Mouse (Mus musculus): ENCODE results near the gene Gm20662.

Gm20662 gene

GRCm38 (mm10) chr9:108069007-108069406 lies 72.9 kb downstream of the Gm20662 start:
- POLR2A ChIA-PET = interaction anchor here in 2 of 4 experiments (0.7 to 3.3 kb wide), 5 partner anchors 9 to 26 kb away, joined by 3 to 12 read pairs (median 5); partner anchors contain the start of genes Amigo3 (in 2 of the 2) and Apeh (in 1 of the 2)

GRCm38 (mm10) chr9:108069529-108069928 lies 73.4 kb downstream of the Gm20662 start:
- CTCF ChIA-PET = interaction anchor here in 3 of 4 experiments (0.7 to 8.6 kb wide), 6 partner anchors 91 to 176 kb away, joined by 3 to 101 read pairs (median 18); partner anchors contain the start of gene Mst1r (in 1 of the 3)
- POLR2A ChIA-PET = interaction anchor here in 1 of 4 experiments (1.2 to 2.4 kb wide), 2 partner anchors 9 to 25 kb away, joined by 4 to 10 read pairs; partner anchors contain the start of gene Apeh

More at GRCm38 (mm10) chr9:108069007-108069406, 72.9 kb downstream of the Gm20662 start:
- CTCF ChIA-PET = interaction anchor here (0.6 to 8.6 kb wide), 18 partner anchors 11 to 168 kb away, joined by 3 to 101 read pairs (median 10); partner anchors contain the start of genes Apeh (in 2 of the 4), Mst1 (in 1 of the 4) and Mst1r (in 1 of the 4)

GRCm38 (mm10) chr9:108071801-108072200 lies 75.7 kb downstream of the Gm20662 start:
- ChIA-PET POLR2A (interaction anchor here in 2 of 4 experiments (0.7 to 1.6 kb wide), 5 partner anchors 14 to 1289 kb away, joined by 3 to 4 read pairs (median 3); no protein-coding TSS in a partner anchor), CTCF (interaction anchor here in 3 of 4 experiments (0.6 to 1.0 kb wide), 3 partner anchors 65 to 170 kb away, joined by 4 to 8 read pairs (median 5); no protein-coding TSS in a partner anchor)

- CTCF ChIA-PET = interaction anchor here in 2 of 4 experiments (0.6 to 2.0 kb wide), 4 partner anchors 19 to 171 kb away, joined by 3 to 8 read pairs (median 4); partner anchors contain the start of genes Amigo3 (in 1 of the 2) and Apeh (in 1 of the 2)
- POLR2A ChIA-PET = interaction anchor here in 3 of 4 experiments (0.6 to 1.6 kb wide), 7 partner anchors 17 to 1290 kb away, joined by 3 to 5 read pairs (median 3); partner anchors contain the start of genes Amigo3 (in 1 of the 3) and Apeh (in 1 of the 3)
Measured at GRCm38 (mm10) chr9:108072481-108072924, 76.4 kb downstream of the Gm20662 start.

- POLR2A ChIA-PET = interaction anchor here in 2 of 4 experiments (0.6 to 1.6 kb wide), 4 partner anchors 20 to 138 kb away, joined by 3 to 5 read pairs (median 4); partner anchors contain the start of genes Amigo3 (in 1 of the 2) and Apeh (in 1 of the 2)
- CTCF ChIA-PET = interaction anchor here in 1 of 4 experiments (0.9 to 2.0 kb wide), 3 partner anchors 20 to 172 kb away, joined by 3 to 6 read pairs (median 3); partner anchors contain the start of genes Amigo3 and Apeh
Measured at GRCm38 (mm10) chr9:108073141-108073930, 77.2 kb downstream of the Gm20662 start.

- ChIA-PET POLR2A (interaction anchor here in 3 of 4 experiments (0.6 to 4.2 kb wide), 17 partner anchors 11 to 911 kb away, joined by 3 to 30 read pairs (median 4); partner anchors contain the start of genes Apeh (in 2 of the 3), Gmppb (in 1 of the 3), Nicn1 (in 1 of the 3) and Pfkfb4 (in 1 of the 3)), CTCF (interaction anchor here in 2 of 4 experiments (0.6 to 2.8 kb wide), 11 partner anchors 12 to 192 kb away, joined by 3 to 15 read pairs (median 4); partner anchors contain the start of genes Amigo3 (in 1 of the 2), Apeh (in 1 of the 2) and Mon1a (in 1 of the 2))
Measured at GRCm38 (mm10) chr9:108080168-108080567, 84.0 kb downstream of the Gm20662 start, which contains the start of gene Mst1. TSS of gene Mst1 (plus strand) at chr9:108080436.

DNA sequence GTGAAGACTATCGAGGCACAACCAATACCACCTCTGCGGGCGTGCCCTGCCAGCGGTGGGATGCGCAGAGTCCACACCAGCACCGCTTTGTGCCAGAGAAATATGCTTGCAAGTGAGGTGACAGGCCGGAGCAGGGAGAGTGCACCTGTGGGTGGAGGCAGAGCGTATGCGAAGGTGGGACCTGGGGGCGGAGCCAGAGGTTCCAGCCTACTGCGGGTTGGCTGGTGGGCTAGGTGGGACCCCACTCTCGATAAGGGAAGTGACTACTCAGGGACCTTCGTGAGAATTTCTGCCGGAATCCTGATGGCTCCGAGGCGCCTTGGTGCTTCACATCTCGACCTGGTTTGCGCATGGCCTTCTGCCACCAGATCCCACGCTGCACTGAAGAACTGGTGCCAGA lies 86.4 kb downstream of the Gm20662 start:
- ChIA-PET CTCF (interaction anchor here in 1 of 4 experiments (1.5 kb wide), 1 partner anchor 29 kb away, joined by 4 read pairs; the partner anchor contains the start of gene Amigo3), POLR2A (interaction anchor here (1.2 to 3.3 kb wide), 4 partner anchors 8 to 12 kb away, joined by 4 to 19 read pairs (median 6); partner anchors contain the start of gene Apeh (in 3 of the 4))

DNA sequence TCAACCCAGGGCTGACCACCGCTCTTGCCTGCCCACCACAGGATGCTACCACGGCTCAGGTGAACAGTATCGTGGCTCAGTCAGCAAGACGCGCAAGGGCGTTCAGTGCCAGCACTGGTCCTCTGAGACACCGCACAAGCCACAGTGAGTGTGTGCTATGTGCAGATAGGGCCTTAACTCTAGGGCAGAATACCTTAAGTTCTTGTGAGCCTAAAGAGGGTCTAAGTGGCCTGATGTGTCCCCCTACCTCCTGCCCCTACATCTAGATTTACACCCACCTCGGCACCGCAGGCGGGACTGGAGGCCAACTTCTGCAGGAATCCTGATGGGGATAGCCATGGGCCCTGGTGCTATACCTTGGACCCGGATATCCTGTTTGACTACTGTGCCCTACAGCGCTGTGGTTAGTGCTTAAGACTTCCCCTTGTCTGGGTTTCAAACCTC lies 86.9 kb downstream of the Gm20662 start, which contains the start of gene Rnf123:
Gene Rnf123, minus strand, starts transcription at position 359 of the 444 bp plus-strand sequence.
- ChIA-PET CTCF (no interaction called here), POLR2A (no interaction called here)

- ChIA-PET POLR2A (interaction anchor here in 2 of 4 experiments (0.6 to 1.2 kb wide), 4 partner anchors 11 to 1051 kb away, joined by 3 to 4 read pairs (median 3); partner anchors contain the start of gene Apeh (in 2 of the 2)), CTCF (no interaction called here)
Measured at GRCm38 (mm10) chr9:108083561-108083960, 87.4 kb downstream of the Gm20662 start.

DNA sequence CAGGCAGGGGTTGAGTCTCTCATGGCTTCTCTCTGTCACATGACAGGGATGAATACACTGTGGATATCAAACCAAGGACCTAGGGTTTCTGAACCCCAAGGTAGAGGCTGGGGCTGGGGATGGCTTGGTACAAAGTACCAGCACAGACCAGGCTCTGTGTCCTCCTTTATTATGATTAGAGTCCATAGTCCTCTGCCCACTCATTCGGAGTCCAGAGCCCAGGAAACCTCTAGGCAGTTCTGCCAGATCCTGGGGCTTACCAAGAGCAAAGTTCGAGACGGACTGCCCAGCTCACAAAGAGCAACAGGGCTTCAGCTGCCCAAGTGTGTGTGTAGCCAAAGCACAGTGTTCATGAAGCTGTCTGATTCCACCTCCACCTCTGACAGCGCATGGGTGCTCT lies 89.1 kb downstream of the Gm20662 start:
- POLR2A ChIA-PET = interaction anchor here in 2 of 4 experiments (1.0 to 1.7 kb wide), 2 partner anchors 9 kb away, joined by 4 to 9 read pairs; partner anchors contain the start of gene Apeh (in 2 of the 2)
- CTCF ChIA-PET = interaction anchor here in 1 of 4 experiments (0.7 kb wide), 1 partner anchor 181 kb away, joined by 3 read pairs; no protein-coding TSS in a partner anchor

- ChIA-PET POLR2A (interaction anchor here in 2 of 4 experiments (0.6 to 1.9 kb wide), 5 partner anchors 9 to 218 kb away, joined by 3 to 5 read pairs (median 4); no protein-coding TSS in a partner anchor), CTCF (interaction anchor here in 2 of 4 experiments (0.6 to 1.2 kb wide), 3 partner anchors 111 to 325 kb away, joined by 3 to 6 read pairs (median 3); no protein-coding TSS in a partner anchor)
Measured at GRCm38 (mm10) chr9:108090611-108091120, 94.5 kb downstream of the Gm20662 start.

GRCm38 (mm10) chr9:108093586-108093985 lies 97.4 kb downstream of the Gm20662 start:
- CTCF ChIA-PET = interaction anchor here in 2 of 4 experiments (1.0 to 3.5 kb wide), 13 partner anchors 12 to 359 kb away, joined by 3 to 52 read pairs (median 18); partner anchors contain the start of genes Amigo3 (in 1 of the 2) and Mst1r (in 1 of the 2)
- POLR2A ChIA-PET = interaction anchor here in 3 of 4 experiments (0.8 to 3.1 kb wide), 21 partner anchors 9 to 731 kb away, joined by 3 to 34 read pairs (median 6); partner anchors contain the start of genes Dag1 (in 1 of the 3), Ip6k1 (in 1 of the 3), Mst1 (in 1 of the 3) and Rbm6 (in 1 of the 3)

- ChIA-PET POLR2A (interaction anchor here (0.5 to 3.1 kb wide), 88 partner anchors 9 to 760 kb away, joined by 3 to 34 read pairs (median 4); partner anchors contain the start of genes Amigo3 (in 3 of the 4), Dag1 (in 2 of the 4), Inka1 (in 2 of the 4) and Mst1 (in 2 of the 4)), CTCF (interaction anchor here (0.6 to 3.5 kb wide), 51 partner anchors 11 to 468 kb away, joined by 3 to 52 read pairs (median 7); partner anchors contain the start of genes Amigo3 (in 2 of the 4), Mst1 (in 2 of the 4), Cdhr4 (in 1 of the 4) and Dag1 (in 1 of the 4))
Measured at GRCm38 (mm10) chr9:108094184-108094941, 98.2 kb downstream of the Gm20662 start, which contains the start of gene Apeh. TSS of gene Apeh (minus strand) at chr9:108094606.

Measured in embryonic stem cell, embryonic (primary cell).